Mouse (Mus musculus) heart, adult 2 months (tissue): ENCODE measurements around the gene Olfml2b.

Experiments used
- CTCF ChIP-seq: fragments of 200-600 bp; IDR thresholded peaks from 2 replicates; pipeline ENCODE4 v1.8.1; 2022; ENCODE audit warnings: antibody characterized with exemption, mild to moderate bottlenecking, moderate library complexity
- POLR2A ChIP-seq: fragments of 200-500 bp; IDR thresholded peaks from 2 replicates; pipeline ENCODE4 v1.6.1; 2011; ENCODE audit warnings: mild to moderate bottlenecking, low read depth, low read length, control low read depth; ENCODE audit not compliant: insufficient read depth

- no peak for TF ChIP-seq CTCF
- TF ChIP-seq POLR2A = no peak
Observed at GRCm38 (mm10) chr1:170731865-170732595, 87.7 kb downstream of the Olfml2b start.
